Mouse (Mus musculus): ENCODE results near the gene Bmx.
A peak's percentile ranks its signal among the peaks of the same experiment; 100 is the strongest.

Bmx gene

GRCm38 (mm10) chrX:164258057-164258456, at the start of gene Bmx:
Gene Bmx, minus strand, starts transcription at chrX:164258193.
- DNase-seq (ENCODE audit: low read depth, low spot score), result no peak

GRCm38 (mm10) chrX:164306250-164306649, 48.3 kb upstream of the Bmx start:
- DNase-seq (ENCODE audit: low read depth, low spot score), result no peak

- DNase-seq (ENCODE audit: low read depth, low spot score), result peak; percentile 3
Observed at GRCm38 (mm10) chrX:164291147-164291546, 33.2 kb upstream of the Bmx start.

GRCm38 (mm10) chrX:164287077-164287476, 29.1 kb upstream of the Bmx start:
- peak; percentile 29 for DNase-seq (ENCODE audit: low read depth, low spot score)

GRCm38 (mm10) chrX:164283808-164284207, 25.8 kb upstream of the Bmx start:
- DNase-seq (ENCODE audit: low read depth, low spot score), result no peak

GRCm38 (mm10) chrX:164280918-164281647, 23.1 kb upstream of the Bmx start:
- DNase-seq (ENCODE audit: low read depth, low spot score), result no peak

GRCm38 (mm10) chrX:164275536-164275935, 17.5 kb upstream of the Bmx start:
- peak; percentile 3 for DNase-seq (ENCODE audit: low read depth, low spot score)

- DNase-seq (ENCODE audit: low read depth, low spot score), result no peak
Observed at GRCm38 (mm10) chrX:164270603-164271002, 12.6 kb upstream of the Bmx start.

GRCm38 (mm10) chrX:164269285-164269761, 11.3 kb upstream of the Bmx start, which contains the start of gene Pir:
Gene Pir, plus strand, starts transcription at chrX:164269371.
- DNase-seq (ENCODE audit: low read depth, low spot score), result peak; percentile 39

GRCm38 (mm10) chrX:164264861-164265260, 6.9 kb upstream of the Bmx start:
- no peak for DNase-seq (ENCODE audit: low read depth, low spot score)

GRCm38 (mm10) chrX:164262286-164262685, 4.3 kb upstream of the Bmx start:
- no peak for DNase-seq (ENCODE audit: low read depth, low spot score)

- DNase-seq (ENCODE audit: low read depth, low spot score), result no peak
Observed at GRCm38 (mm10) chrX:164258662-164259061, 669 bp upstream of the Bmx start.

GRCm38 (mm10) chrX:164256527-164256926, 1.5 kb downstream of the Bmx start:
- no peak for DNase-seq (ENCODE audit: low read depth, low spot score)

- DNase-seq (ENCODE audit: low read depth, low spot score), result no peak
Observed at GRCm38 (mm10) chrX:164246722-164247121, 11.3 kb downstream of the Bmx start.

GRCm38 (mm10) chrX:164245714-164246113, 12.3 kb downstream of the Bmx start:
- no peak for DNase-seq (ENCODE audit: low read depth, low spot score)

- no peak for DNase-seq (ENCODE audit: low read depth, low spot score)
Observed at GRCm38 (mm10) chrX:164233380-164233779, 24.6 kb downstream of the Bmx start.

- no peak for DNase-seq (ENCODE audit: low read depth, low spot score)
Observed at GRCm38 (mm10) chrX:164221989-164222388, 36.0 kb downstream of the Bmx start.

- no peak for DNase-seq (ENCODE audit: low read depth, low spot score)
Observed at GRCm38 (mm10) chrX:164200547-164200946, 57.4 kb downstream of the Bmx start.

- no peak for DNase-seq (ENCODE audit: low read depth, low spot score)
Observed at GRCm38 (mm10) chrX:164197679-164198078, 60.3 kb downstream of the Bmx start.

- no peak for DNase-seq (ENCODE audit: low read depth, low spot score)
Observed at GRCm38 (mm10) chrX:164189880-164190279, 68.1 kb downstream of the Bmx start.

- DNase-seq (ENCODE audit: low read depth, low spot score), result peak; percentile 76
Observed at GRCm38 (mm10) chrX:164183844-164184243, 74.1 kb downstream of the Bmx start.

- DNase-seq (ENCODE audit: low read depth, low spot score), result peak; percentile 54
Observed at GRCm38 (mm10) chrX:164179746-164180145, 78.2 kb downstream of the Bmx start.

GRCm38 (mm10) chrX:164178856-164179255, 79.1 kb downstream of the Bmx start:
- no peak for DNase-seq (ENCODE audit: low read depth, low spot score)
